Mouse (Mus musculus) left cerebral cortex, postnatal 10 days (tissue): ENCODE results near the gene Hcst. TPM values are rescaled to one million over a fixed set of nuclear protein-coding genes. Genes with fewer than 3 reads are reported as not detected.

Source experiments
- DNase-seq, 2 experiments: peaks; one replicate each; pipeline ENCODE4 v3.0.0; 2021 to 2022; ENCODE audit warnings: low spot score in 2 of 2, mixed read lengths in 1 of 2; ENCODE audit errors: extremely low spot score in 1 of 2
- intact Hi-C: fragments of 180-260 bp; cut with DNase I; formaldehyde crosslinking; loops from one replicate; pipeline ENCODE4 v1.15.1; 2025
- total RNA-seq, 2 experiments: library from RNA; stranded (reverse); gene quantifications; 2 replicates each; pipeline ENCODE4 v1.2.3; 2021

Hcst gene
- total RNA-seq = 1 to 10 TPM in 1 of 2 experiments, not detected in 1; 1.1 TPM

DNA sequence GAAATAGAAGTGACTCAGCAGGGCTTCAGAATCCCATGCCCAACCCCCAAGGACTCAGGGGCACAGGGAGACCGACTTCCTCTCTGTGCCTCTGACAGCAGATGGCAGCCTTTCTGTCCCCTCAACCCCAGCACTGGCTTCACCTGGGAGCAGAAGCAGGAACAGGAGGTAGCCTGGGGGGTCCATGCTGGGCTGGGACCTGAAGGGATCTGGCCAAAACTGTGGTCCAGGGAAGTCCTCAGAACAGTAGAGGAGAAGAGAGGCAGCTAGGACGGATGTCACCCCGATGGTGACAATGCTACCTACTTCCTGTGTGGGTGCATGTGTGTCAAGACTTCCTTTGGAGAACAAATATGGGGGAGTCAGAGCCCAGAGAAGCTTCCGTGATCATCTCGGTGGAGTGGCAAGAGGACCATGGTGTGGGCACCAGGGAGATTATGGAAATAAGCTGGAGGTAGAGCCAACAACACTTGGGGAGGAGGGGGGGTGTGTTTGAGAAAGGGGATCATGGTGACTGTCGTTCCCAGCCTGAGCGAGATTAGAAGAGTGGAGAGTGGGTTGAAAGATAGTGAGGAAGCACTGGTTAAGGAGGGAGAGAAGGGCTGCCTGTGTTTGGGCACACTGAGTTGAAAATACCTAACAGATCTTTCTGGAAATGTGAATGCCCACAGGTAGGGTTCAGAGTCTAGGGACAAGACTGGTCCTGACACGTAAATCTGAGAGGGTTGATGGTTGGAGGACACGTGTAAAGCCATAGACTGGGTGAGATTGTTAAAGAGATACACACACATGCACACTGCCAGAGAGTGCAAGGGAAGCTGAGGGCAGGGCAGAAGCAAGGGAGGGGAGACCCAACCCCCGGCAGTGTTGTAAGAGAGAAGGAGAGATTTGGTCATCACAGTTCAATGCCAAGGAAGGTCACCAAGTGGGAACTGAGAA lies at the start of gene Hcst:
TSS of gene Hcst (minus strand) at position 294 of the 939 bp plus-strand sequence.
- intact Hi-C loops = no loop called here
- no peak for DNase-seq

DNA sequence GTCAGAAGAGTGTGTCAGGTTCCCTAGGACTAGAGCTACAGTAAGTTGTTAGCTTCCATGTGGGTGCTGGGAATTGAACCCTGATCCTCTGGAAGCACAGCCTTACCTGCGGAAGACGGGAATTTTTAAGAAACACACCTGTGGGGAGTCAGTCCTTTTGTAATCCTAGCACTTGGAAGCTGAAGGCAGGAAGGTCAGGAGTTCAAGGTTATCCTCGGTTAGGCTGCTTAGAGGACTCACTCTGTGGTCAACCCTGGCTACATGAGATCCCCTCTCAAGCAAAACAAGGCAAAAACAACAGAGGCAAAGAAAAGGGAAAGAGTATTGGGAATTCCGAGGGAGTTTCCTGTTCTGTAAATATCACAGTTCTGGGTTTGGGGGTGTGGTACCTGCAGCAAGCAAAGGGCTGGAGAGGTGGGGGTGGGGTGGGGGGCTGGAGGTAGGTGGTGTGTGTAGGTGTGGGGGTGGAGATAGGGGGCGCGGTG lies 45.2 kb upstream of the Hcst start:
- intact Hi-C loops = no loop called here
- no peak for DNase-seq

DNA sequence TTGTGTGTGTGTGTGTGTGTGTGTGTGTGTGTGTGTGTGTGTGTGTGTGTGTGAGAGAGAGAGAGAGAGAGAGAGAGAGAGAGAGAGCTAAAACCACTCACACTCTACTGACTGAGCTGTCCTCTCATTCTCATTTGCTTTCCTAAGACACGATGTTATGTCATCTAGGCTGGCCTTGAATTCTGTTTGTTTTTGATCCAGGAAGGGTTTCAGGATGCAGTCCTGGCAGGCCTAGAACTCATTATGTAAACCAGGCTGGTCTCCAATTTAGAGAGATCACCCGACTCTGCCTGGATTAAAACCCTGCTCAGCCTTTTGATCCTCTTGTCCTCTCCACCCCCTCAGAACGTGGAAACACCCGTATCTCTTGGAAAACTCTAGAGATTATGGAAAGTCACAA lies 44.3 kb upstream of the Hcst start:
- DNase-seq = no peak
- intact Hi-C loops = no loop called here

DNA sequence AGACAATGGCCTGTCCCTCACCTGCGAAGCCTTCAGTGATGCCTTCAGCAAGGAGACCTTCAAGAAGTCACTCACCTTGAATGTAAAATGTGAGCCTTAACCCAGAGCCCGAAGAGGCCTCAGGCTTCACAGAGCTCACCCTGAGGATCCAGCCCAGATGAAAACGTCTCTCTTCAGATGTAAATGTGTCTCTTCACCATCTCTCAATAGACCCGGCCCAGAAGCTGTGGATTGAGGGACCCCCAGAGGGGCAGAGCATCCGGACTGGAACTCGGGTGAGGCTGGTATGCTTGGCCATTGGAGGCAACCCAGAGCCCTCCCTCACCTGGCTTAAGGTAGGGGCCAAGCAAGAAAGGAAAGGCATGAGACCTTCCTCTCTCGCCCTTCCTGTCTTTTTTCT lies 43.9 kb upstream of the Hcst start:
- DNase-seq = no peak
- intact Hi-C loops = no loop called here

DNA sequence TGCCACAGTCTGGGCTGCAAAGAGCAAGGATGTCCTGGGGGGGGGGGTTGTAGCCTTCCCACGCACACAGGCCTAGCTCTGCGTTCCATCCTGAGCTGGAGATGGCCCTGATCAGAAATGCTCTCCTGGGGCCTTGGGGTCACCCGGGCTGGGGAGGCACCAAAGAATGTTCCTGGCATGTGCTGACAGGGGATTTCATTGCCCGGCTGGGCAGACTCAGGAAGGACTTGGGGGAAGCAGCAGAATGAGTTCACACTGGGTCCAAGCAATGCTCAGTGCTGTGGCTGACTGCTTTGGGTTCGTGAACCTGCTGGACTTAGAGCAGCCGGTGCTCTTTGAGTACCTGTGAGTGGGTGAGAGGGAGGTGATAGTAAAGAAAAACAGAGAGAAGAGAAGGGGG lies 39.8 kb upstream of the Hcst start:
- intact Hi-C loops = no loop called here
- no peak for DNase-seq

DNA sequence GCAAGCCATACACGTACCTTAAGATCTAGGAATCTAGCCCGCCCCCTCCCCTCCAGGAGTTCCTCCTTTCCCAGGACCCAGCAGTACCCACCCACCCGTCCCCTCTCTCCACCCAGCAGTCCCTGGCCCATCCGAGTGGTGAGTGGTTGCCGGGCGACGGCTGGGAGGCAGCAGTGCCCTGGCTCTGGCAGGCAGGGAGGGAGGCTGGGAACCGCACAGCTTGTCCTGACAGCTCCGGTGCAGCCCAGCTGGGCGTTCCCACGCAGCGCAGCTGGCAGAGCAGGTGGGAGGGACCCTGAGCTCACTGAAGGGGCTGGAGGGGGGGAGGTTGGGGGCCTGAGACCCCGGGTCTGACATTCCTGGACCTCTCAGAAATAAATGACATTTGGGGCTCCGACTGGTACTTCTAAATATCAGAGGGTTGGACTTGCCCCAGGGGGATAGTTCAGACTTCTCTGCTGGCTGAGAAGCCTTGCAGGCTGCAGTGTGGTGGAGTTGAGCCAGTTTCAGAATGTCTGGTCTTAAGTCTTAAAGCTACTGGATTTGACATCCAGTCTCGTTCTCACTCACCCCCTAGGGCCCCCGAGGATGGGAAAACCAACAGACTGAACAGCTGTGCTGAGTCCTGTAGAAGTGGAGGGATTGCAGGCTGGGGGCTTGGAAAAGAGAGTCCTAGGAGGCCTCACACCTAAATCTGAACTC lies 38.1 kb upstream of the Hcst start, which contains the start of the genes Kirrel2 and Nphs1:
TSS of gene Kirrel2 (minus strand) at position 62 of the 702 bp plus-strand sequence.
TSS of gene Nphs1 (plus strand) at position 687 of the 702 bp plus-strand sequence.
- intact Hi-C loops = no loop called here
- peak; percentile 67 to 80 for DNase-seq

DNA sequence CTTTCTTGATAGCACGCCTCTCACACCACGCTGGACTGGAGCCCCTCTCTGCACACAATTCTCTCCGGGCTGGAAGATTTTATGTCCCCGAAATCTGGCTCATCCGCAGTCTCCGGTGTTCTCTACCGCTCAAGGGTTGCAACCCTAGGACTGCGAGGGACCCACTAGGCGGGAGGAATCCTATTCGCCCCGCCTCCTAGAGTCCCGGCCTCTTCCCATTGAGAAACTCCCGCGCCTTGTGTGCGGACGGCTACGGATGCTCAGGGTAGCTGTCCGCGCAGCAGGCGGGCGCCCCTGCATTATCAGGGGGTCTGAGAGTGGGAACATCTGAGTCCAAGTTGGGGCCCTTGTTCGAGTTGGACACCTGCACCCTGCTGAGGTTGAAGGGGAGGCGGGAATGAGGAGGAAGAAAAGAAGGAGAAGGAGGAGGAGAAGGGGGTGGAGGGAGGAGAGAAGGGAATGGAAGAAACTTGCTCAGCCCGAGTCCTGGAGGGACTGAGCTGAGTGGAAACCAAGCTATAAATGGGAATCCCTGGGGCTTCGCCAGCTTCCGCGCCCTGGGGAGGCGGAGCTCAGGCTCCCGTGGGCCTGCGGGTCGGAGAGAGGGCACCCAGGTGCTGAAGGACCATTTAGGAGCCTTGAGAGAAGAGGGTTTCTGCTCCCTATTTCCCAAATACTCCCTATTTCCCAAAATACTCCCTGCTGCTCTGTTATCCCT lies 37.4 kb upstream of the Hcst start:
- intact Hi-C loops = no loop called here
- no peak for DNase-seq

DNA sequence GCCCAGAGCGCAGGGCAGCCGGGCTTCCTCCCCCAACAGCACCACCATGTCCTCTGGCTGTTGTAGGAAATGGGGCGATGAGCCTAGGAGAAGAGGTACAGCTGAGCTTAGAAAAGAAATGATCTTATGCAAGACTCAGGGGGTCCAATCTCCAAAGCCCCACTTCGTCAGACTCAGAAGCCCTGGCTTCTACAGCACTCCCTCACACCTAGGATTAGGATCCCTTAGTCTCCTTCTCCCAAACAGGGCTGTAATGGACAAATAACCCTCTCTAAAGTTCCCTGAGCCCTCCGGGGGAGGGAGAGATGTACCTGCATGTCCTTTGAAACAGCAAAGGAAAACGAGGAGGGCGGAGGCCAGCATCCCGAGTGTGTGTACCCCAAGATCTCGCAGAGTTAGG lies 36.8 kb upstream of the Hcst start:
- intact Hi-C loops = no loop called here
- DNase-seq = no peak

DNA sequence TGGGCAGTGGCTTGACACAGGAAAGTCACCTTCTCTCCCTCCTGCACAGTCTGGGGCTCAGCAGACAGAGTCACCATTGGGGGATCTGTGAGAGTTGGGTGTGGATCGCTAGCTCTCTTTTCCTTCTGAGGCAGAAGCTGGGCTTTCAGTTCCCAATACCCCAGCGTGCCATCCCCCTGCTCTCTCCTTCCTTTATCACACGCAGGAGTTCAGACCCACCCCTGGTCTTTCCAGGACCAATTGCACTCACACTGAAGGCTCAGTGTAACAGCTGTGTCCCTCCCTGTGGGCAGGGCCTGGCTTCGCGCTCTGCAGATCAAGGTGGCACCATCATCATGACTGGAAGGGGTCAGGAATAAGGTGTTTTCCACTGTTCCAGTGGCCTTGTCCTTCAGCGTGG lies 34.6 kb upstream of the Hcst start:
- intact Hi-C loops = no loop called here
- no peak for DNase-seq

DNA sequence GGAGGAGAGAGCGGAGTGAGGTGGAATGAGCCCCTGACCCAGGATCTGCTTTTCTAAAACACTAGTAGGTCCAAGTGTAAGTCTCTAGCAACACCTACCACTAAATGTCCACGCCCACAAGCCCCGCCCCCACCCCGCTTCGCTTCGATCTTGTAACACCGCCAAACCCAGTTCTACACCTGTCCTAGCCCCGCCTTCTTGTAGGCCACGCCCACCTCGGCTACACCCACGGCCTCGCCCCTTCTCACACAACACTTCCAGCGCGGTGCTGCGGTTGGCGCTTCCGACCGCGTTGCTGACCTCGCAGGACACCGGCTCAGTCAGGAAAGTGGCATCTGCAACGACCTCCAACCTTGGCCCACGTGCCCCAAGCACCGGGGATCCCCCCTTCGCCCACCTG lies 34.1 kb upstream of the Hcst start:
- intact Hi-C loops = no loop called here
- no peak for DNase-seq

DNA sequence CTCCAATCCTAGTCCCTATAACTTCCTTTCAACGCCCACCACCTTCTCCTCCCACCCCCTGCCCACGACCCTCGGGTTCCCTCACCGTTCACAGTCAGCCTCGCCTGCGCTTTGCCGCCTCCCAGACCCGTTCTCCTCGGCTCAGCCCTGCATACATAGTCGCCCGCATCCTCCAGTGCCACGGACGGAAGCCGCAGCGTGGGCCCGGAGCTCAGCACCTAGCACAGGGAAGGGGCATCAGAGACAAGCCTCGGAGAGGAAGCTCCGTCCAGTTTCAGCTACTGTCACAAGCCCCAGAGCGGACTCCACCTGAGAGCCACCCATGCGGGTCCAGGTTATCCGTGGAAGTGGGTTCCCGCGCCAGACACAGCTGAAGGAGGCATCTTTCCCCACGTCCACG lies 33.7 kb upstream of the Hcst start:
- no peak for DNase-seq
- intact Hi-C loops = no loop called here

DNA sequence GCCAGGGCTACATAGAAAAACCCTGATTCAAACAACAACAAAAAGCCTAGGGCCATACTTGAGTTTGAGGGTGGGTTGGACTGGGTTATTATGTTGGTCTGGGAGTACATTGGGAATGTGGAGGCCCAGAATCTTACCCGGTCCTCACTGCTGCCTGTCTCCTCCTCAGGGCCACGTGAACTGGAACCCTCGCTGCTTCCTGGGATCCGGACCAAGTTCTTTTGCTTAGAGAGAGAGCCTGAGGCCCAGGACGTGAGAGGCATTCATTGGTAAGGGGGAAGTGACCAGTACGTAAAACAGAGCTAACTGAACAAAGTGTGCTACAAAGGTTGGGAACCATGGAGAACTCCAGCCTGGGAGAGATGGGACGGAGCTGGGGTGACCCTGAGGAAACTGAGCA lies 30.6 kb upstream of the Hcst start:
- intact Hi-C loops = no loop called here
- DNase-seq = no peak

DNA sequence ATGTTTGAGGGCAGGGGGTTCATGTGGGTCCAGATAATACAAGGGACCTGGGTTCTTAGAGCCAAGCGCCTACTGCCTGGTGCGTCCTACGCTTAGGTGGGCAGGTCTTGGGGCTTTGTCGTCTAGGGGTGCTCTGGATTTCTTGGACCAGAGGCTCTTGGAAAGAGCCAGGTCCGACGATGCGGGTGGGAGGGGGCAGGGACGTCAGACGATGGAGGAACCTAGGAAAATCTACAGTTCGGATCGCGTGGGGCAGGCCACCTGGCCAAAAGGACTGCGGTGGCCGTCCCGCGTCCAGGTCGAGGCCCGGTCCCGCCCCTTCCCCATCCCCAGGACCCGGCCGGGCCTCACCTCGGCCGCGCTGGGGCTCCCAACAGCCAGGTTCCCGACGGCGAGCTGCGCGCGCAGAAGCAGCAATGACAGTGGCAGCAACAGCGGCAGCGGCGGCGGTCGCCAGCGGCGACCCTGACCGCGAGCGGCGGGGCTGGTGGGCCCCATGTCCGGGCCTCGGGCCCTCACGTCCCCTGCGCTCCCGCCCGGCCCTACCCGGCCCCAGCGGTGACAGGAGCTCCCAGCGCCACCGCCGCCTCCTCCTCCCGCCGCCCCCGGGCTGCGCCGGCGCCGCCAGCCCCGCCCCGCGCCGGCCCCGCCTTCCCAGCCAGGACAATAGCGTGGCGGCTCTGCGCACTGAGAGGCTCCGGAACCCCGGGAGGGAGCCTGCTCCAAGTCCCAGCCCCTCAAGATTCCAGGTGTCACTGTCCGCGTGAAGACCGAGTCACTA lies 25.5 kb upstream of the Hcst start, which contains the start of gene Aplp1:
TSS of gene Aplp1 (minus strand) at position 565 of the 781 bp plus-strand sequence.
- intact Hi-C loops = loop anchor here (5.0 kb wide), 1 partner anchor 87 kb away; no protein-coding TSS in a partner anchor
- DNase-seq = peak in 1 of 2 experiments; percentile 83

DNA sequence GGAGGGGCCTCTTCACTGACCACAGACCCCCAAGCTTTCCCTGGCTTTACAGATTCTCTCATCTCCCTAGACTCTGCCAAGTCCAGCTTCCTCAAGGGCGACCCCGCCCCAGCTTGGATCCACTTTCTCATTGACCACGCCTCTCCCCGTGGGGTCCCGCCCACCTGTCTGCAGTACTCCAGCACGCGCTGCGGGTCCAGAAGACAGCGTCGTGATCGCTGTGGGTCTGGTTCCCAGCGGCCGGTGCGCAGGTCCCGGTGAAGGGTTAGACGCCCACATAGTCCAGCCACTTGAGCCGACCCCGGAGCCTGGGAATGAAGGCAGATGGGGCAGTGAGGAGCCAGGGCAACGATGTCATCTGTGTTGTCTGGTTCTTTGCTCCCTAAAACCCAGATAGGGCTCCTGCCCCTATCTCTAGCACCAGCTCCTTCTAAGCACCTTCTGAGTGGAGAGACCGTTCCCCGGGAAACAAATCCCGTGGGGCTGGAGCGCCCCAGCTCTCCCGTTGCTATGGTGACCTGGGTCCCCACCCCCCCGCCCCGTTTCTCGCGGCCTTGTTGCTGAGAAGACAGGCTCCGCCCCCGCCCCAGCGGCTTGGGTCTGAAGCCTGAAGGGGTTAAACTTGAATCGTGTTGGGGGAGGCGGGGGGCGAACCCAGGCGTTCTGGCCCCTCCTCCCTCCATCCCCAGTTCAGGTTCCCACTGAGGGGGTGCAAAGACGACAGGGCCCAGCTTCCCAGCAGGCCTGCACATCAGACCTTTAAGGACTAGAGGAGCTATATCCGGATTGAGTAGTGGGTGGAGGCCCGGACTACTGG lies 24.7 kb upstream of the Hcst start:
- peak; percentile 73 to 89 for DNase-seq
- intact Hi-C loops = no loop called here

DNA sequence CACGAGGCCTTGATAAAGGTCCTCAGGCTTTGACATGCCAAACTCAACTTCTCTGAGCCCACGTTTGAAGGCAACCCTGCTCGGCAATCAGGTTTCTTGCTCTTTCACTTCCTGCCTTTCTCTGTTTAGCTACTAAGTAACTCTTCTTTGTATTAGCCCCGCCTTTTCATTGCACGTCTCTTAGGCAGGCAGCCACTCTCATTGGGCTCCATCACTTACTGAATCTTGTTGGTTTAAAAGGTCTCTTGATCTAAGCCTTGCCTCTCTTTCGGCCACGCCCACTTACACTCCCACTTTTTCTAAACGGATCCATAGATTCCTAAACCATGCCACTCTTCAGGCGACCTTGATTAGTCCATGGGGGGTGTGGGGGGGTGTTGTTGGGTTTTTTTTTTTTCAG lies 24.0 kb upstream of the Hcst start:
- DNase-seq = no peak
- intact Hi-C loops = no loop called here

DNA sequence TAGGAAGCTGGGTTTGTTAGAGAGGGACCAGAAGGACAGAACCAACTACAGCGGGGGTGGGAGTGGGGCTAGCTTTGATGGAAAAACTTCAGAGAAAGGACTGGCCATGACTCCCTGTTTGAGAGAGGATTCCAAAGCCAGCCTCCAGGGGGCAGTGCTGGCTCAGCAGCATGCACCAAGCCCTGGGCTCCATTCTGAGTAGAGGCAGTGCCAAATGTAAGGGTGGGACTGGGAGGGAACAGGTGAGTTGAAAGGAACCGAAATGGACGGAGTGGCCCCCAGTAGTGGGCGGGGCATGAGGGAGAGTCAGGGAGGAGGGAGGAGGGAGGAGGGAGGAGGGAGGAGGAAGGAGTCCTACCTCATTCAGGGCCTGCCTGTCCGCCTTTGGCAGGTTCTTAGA lies 21.0 kb upstream of the Hcst start:
- DNase-seq = peak in 1 of 2 experiments; percentile 70
- intact Hi-C loops = loop anchor here (2.0 kb wide), 1 partner anchor 54 kb away; no protein-coding TSS in a partner anchor

DNA sequence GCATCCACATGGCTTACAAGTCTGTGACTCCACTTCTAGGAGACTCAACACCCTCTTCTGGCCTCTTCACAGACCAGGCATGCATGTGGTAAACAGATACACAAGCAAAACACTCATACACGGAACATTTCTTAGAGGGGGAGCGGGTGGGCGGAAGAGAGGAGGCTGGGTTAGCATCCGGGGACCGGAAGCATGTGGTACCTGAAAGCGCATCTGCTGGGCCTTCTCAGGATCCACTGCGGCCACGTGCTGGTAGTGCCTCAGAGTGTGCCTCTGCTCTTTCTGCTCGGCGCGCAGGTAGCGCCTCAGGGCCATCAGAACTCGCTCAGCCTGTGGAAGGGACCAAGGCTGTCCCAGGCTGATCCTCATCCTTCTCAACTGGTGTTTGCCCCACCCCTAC lies 20.1 kb upstream of the Hcst start:
- intact Hi-C loops = loop anchor here (2.0 kb wide), 1 partner anchor 55 kb away; no protein-coding TSS in a partner anchor
- DNase-seq = no peak
